Mouse (Mus musculus): ENCODE results near the gene Cdk16. TPM values are rescaled to one million over a fixed set of nuclear protein-coding genes. Genes with fewer than 3 reads are reported as not detected.

Gene Cdk16
- 158 and 175 TPM in 2 replicates for polyA plus RNA-seq (2012; ENCODE audit: low replicate concordance)

GRCm38 (mm10) chrX:20687519-20688067 is at the start of gene Cdk16:
Gene Cdk16, plus strand, starts transcription at chrX:20687954.

DNA sequence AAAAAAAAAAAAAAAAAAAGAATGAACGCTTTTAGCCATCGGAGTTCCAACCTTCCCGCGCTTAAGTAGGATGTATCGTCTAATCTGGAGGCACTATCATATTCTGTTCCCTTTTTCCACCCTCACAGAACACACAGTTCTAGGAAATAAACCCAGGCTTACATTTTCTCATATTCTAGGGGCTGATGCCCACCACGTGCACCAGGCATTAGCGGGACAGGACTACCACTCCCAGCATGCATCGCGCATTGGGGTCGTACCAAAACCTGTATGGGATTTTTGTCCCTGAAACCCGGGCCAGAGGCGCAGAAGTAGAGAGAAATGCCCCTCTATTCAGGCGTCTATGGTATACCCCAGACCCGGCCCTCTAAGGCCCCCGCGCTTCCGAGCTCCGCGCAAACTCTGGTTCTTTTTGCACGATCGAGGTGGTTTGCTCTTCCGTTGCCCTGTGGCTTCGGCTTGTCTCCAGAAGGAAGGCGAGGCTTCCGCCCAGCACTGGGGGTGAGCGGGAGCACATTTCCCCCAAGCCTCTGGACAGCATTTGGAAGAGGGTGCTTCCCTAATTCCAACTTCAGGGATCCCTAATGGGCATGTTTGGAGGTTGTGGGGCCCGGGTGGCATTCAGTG is 29.6 kb upstream of the Cdk16 start, which contains the start of gene Uba1:
Uba1 (plus strand) TSS at position 301 of the 627 bp plus-strand sequence.

GRCm38 (mm10) chrX:20703741-20704290 is 16.1 kb downstream of the Cdk16 start, which contains the start of gene Usp11:
Gene Usp11, plus strand, starts transcription at chrX:20703906.

Other genes with a start within 250 kb of the Cdk16 start
- not detected in 2 replicates for gene Rgn, start 138.2 kb upstream of the Cdk16 start, polyA plus RNA-seq (2012; ENCODE audit: low replicate concordance)
- gene Rbm10, start 70.5 kb upstream of the Cdk16 start, polyA plus RNA-seq (2012; ENCODE audit: low replicate concordance): 68.0 and 150 TPM in 2 replicates
- 178 and 281 TPM in 2 replicates for gene Ndufb11, start 70.3 kb upstream of the Cdk16 start, polyA plus RNA-seq (2012; ENCODE audit: low replicate concordance)
- 42.0 and 148 TPM in 2 replicates for gene Uba1, start 29.6 kb upstream of the Cdk16 start, polyA plus RNA-seq (2012; ENCODE audit: low replicate concordance)
- gene Usp11, start 16.0 kb downstream of the Cdk16 start, polyA plus RNA-seq (2012; ENCODE audit: low replicate concordance): 1.4 and 2.3 TPM in 2 replicates
- 6.5 and 63.2 TPM in 2 replicates for gene Araf, start 109.9 kb downstream of the Cdk16 start, polyA plus RNA-seq (2012; ENCODE audit: low replicate concordance)
- gene Timp1, start 182.2 kb downstream of the Cdk16 start, polyA plus RNA-seq (2012; ENCODE audit: low replicate concordance): 4.3 TPM in 1 of 2 replicates, not detected in the other
- 1.5 and 3.4 TPM in 2 replicates for gene Syn1, start 233.1 kb downstream of the Cdk16 start, polyA plus RNA-seq (2012; ENCODE audit: low replicate concordance)
- gene Cfp, start 243.6 kb downstream of the Cdk16 start, polyA plus RNA-seq (2012; ENCODE audit: low replicate concordance): 134 and 165 TPM in 2 replicates

Data from leukemia stem cell, adult 10-12 weeks (primary cell).